Mouse (Mus musculus): ENCODE measurements at regions not wholly inside any gene's neighbourhood (a gene's known extent, or its start where the extent isn't known, plus 50 kb on each side); places are given as distances from the start of the nearest gene placed in this dataset.

DNA sequence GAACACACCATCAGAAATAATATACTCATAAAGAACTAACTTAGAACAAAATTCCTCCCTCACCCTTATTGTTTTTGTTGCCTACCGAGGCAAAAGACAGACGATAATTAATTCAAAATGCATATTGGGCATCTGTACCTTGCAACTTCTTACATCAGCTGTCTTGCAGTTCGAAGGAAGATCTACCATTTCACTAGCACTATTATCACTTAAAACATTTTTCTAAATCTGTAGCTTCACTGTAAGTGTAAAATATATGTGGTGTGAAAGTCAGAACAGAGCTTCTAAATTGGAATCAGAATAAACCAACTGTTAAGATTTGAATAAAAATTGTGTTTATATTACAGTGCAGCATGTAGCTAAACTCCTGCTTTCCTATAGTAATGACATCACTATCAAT is 562.4 kb upstream of the Atp10a start:
- DNase-seq (ENCODE audit: low spot score in 2 of 2), result no peak

DNA sequence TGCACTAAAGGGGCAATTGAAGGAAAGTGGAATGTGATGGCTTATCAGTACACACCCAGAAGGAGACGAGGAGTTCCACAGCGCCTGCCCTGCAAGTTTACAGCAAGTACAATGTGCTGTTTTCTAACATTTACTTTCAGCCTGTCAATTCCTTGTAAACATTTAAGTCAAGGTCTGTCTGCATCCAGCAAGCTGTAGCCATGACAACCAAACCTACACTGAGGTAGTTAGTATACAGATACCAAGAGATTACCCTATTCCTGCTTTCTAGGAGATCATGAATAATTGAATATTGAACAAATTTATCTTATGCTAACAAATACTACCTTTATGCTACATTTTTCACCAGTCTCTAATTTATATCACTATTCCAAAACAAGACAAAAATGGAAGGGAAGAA is 569.0 kb upstream of the Gabra5 start:
- peak in 1 of 2 experiments; percentile 19 for DNase-seq (ENCODE audit: low spot score in 2 of 2)

DNA sequence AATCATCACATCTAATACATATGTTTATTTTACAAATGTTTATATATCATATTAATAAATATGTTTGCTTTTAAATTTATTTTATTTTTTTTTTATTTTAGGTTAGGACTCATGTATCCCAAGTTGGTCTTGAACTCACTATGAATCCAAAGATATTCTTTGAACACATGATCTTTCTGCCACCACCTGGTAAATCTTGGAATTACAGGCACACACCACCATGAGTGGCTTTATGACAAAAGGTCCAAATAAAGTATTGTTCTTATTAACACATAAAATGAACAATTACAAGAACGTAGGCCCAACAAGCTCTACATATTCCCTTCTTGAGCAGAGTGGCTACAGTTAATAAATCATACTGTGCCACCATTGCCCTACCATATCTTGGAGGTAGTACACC is 523.1 kb upstream of the Gabra5 start:
- no peak for DNase-seq (ENCODE audit: low spot score in 2 of 2)

DNA sequence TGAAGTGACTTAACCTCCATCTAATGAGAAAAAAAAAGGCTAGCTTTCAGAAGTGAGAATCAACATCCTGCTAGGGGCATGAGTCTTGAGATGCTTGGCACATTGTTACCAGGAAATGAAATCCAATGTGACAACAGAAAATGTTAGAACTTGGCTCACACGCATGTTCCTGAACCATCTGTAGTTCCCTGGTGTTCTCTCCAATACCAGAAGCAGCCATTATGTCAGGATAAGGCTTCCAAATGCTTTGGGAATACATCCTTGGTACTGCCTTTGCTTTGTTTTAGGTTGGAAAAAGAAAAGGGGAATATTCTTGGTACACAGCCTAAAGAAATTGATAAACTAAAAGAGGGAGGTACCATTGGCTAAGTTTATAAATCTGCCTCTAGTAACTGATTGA is 522.3 kb upstream of the Gabra5 start:
- peak in 1 of 2 experiments; percentile 28 for DNase-seq (ENCODE audit: low spot score in 2 of 2)

DNA sequence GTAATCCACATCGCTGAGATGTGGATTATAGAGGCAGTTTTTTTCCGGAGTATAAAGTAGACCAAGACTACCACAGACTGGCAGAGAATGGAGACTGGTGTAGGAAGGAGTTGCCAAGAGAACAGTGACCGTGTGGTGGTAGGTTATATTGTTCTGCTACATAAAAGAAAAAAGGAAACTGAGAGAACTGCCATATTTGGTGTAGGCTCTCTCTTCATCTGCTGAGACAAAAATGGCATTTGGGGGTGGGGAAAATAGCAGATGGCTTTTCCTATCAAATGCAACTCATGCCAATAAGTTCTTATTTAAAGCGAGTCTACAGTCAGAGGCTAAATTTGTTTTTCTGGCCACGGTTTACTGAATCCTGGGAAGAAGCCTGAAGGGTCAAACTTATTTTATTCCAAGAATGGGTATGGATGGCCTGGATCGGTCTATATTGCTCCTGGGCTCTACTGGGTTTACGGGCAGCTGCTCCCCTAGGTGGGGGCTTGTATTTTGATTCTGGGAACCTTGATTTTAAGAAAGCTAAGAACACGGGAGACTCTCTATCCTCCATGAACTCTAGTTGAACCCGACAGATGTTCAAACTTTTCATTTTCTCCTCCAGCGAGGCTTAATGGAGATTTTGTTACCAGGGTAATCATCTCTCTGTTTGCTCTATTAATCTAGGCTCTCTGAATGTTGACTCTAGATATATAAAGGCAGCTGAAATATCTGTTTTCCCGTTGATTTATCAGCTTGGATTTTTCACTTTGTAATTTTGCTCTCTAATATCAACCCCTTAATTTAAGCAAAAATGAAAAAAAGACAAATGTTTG is 482.8 kb upstream of the Gabra5 start:
- peak; percentile 26 to 56 for DNase-seq (ENCODE audit: low spot score in 2 of 2)

DNA sequence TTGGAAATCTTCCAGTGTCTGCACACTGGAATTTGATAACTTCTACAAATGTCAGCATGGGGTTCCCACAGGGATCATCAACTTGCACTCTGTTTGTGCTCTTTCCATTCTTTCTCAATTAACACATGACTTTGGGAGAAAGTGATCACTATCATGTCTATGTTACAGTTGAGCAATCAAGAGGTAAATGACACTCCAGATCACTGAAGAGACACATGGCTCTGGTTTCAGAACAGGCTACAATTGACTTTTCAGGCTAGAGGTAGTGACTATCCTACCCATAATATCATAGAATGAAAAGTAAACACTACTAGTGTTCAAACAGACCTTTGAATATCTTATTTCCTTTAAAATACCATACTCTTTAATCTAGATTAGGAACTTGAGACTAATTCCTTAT is 473.3 kb upstream of the Gabra5 start:
- no peak for DNase-seq (ENCODE audit: low spot score in 2 of 2)

DNA sequence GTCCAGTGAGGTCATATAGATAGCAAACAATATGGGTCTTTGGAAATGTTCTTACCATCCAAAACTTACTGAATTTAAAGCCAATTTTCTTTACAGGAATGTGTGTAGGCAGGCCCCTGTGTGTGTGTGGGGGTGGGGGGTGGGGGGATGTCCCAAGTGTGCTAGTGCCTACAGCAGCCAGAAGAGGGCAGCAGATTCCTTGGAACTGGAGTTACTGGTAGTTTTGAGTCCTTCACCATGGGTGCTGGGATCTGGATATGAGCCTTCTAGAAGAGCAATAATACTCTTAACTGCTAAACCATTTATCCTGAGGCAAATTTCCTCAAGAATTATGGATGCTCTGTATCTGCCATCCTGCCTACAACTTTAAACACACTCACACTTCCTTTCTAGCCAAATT is 456.4 kb upstream of the Gabra5 start:
- no peak for DNase-seq (ENCODE audit: low spot score in 2 of 2)

DNA sequence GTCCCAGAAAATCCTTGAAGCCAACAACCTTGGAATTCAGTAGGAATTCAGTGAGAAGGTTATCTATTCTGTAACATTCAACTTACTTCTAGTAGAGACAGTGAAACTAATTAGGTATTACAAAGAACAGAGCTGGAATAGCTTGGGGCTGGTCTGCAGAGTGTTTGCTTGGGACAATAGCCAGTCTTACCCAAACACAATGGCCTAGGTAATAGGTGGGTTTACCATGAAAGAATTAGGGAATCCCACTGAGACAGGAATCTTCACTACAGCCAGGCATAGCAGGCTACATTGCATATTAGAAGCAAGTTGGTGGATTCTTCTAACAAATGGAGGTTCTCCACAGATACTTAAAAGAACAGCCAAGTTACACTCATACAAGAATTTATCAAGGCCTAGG is 449.0 kb upstream of the Gabra5 start:
- no peak for DNase-seq (ENCODE audit: low spot score in 2 of 2)

All from right cerebral cortex, postnatal 10 days (tissue).